Mouse (Mus musculus) forebrain, embryonic 12.5 days (tissue): ENCODE data around the gene Dppa4. TPM values are rescaled to one million over a fixed set of nuclear protein-coding genes. Genes with fewer than 3 reads are reported as not detected.

ENCODE experiments used
- ATAC-seq: fragments of 200-750 bp; cut with Nextera tagmentation; 2 replicates; pipeline ENCODE4 v1.8.0; 2017; ENCODE audit warnings: moderate TSS enrichment; ENCODE audit not compliant: low FRiP score
- H3K27ac ChIP-seq: fragments of 300-500 bp; sonication (generic); 2 replicates; pipeline ENCODE4 v1.5.1; 2016; ENCODE audit warnings: mild to moderate bottlenecking
- H3K27me3 ChIP-seq: fragments of 300-500 bp; sonication (generic); 2 replicates; pipeline ENCODE4 v1.6.1; 2016; ENCODE audit warnings: mild to moderate bottlenecking
- H3K36me3 ChIP-seq: fragments of 300-500 bp; sonication (generic); replicated peaks from 2 replicates; pipeline ENCODE4 v1.6.1; 2016; ENCODE audit warnings: mild to moderate bottlenecking
- H3K4me1 ChIP-seq: fragments of 300-500 bp; sonication (generic); 2 replicates; pipeline ENCODE4 v1.6.1; 2016
- H3K4me2 ChIP-seq: fragments of 300-500 bp; sonication (generic); 2 replicates; pipeline ENCODE4 v1.6.1; 2016; ENCODE audit warnings: mild to moderate bottlenecking, moderate library complexity
- H3K4me3 ChIP-seq: fragments of 300-500 bp; sonication (generic); replicated peaks from 2 replicates; pipeline ENCODE4 v1.5.1; 2016; ENCODE audit warnings: mild to moderate bottlenecking
- H3K9ac ChIP-seq: fragments of 300-500 bp; sonication (generic); 2 replicates; pipeline ENCODE4 v1.6.1; 2016; ENCODE audit warnings: mild to moderate bottlenecking
- H3K9me3 ChIP-seq: fragments of 300-500 bp; sonication (generic); 2 replicates; pipeline ENCODE4 v1.6.1; 2016
- WGBS: fragments of 180-500 bp; shearing (Covaris S2); methylation state at CpG from one replicate; pipeline ENCODE4 v1.1.7; 2016; 5-methylcytosine and 5-hydroxymethylcytosine counted together
- polyA plus RNA-seq: library from polyadenylated mRNA; unstranded; fragments of >200 nt; fragmentation: Nextera tagmentation; extraction: Ambion mirVana; gene quantifications from 2 replicates; pipeline ENCODE4 v1.2.1, GENCODE M21; 2016

Gene Dppa4
- polyA plus RNA-seq, result not detected in 2 replicates

DNA sequence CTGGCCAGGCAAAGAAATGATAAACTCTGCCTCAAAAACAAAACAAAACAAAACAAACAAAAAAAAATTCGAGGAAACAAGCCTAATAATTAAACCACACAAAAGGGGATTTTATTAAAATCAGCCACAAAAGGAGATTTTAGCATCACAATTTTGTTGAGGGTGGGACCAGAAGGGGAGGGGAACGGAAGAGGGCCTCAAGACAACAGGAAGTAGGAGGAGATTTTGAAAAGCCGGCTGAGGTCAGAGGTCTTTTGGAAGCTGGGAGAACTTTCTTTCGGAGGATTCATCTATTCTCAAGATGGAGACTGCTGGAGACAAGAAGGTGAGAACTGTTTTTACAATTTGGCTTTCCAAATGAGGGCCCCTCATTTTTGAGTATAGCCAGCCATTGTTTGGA, at the start of gene Dppa4:
Gene Dppa4 (plus strand): TSS at position 217 of the 400 bp plus-strand sequence.
- 85% methylated on average over 4 of the region's 4 CpGs for WGBS
- no peak for ATAC-seq
- Histone ChIP-seq H3K4me2 (no peak within 1 kb of the TSS), H3K9me3 (no peaks in the 10 kb centered on the region), H3K9ac (no peak within 1 kb of the TSS), H3K4me3 (no peak within 1 kb of the TSS), H3K4me1 (no peaks in the 10 kb centered on the region), H3K36me3 (no peaks in the 10 kb centered on the region), H3K27me3 (no peaks in the 10 kb centered on the region), H3K27ac (no peak within 1 kb of the TSS)

DNA sequence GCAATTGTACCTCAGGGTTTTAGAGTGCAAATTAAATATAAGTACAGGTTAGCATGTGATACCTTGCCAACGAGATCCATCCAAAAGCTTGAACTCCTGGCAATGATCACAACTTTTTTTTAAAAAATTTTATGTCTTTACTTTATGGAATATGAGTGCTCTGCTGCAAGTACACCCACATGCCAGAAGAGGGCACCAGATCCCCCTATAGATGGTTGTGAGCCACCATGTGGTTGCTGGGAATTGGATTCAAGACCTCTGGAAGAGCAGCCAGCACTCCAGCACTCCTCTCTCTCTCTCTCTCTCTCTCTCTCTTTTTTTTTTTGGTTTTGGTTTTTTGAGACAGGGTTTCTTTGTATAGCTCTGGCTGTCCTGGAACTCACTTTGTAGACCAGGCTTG, 48.5 kb upstream of the Dppa4 start:
- 85% methylated on average over 1 of the region's 1 CpGs for WGBS
- no peaks in the 10 kb centered on the region for H3K4me1 ChIP-seq
- no peak overlapping the region for H3K4me2 ChIP-seq
- H3K36me3 ChIP-seq, result no peaks in the 10 kb centered on the region
- ATAC-seq, result no peak
- no peaks in the 10 kb centered on the region for H3K27me3 ChIP-seq
- H3K27ac ChIP-seq, result no peak overlapping the region
- H3K4me3 ChIP-seq, result no peak overlapping the region
- no peaks in the 10 kb centered on the region for H3K9me3 ChIP-seq
- H3K9ac ChIP-seq, result no peak overlapping the region

DNA sequence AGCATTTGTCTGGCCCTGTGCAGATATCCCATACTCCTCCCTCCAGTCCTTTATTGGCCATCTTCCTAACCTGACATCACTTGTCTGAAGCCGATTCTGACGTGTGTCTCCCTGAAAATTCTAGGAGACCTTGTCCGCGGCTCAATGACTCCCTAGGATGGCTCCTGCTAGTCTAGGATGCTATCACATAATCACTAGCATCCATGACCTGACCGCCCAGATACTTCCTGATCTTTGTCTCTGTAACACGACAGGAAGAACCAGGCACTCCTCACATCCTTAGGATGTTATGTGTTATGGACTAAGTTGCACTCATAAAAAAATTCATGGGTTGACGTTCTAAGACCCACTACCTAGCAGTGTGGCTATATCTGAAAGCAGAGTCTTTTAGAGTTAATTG, 45.9 kb upstream of the Dppa4 start:
- 90% methylated on average over 7 of the region's 7 CpGs for WGBS
- Histone ChIP-seq H3K4me2 (no peak overlapping the region), H3K9ac (no peak overlapping the region), H3K27me3 (no peaks in the 10 kb centered on the region), H3K9me3 (no peaks in the 10 kb centered on the region), H3K4me1 (no peaks in the 10 kb centered on the region), H3K4me3 (no peak overlapping the region), H3K27ac (no peak overlapping the region), H3K36me3 (no peaks in the 10 kb centered on the region)
- no peak for ATAC-seq

DNA sequence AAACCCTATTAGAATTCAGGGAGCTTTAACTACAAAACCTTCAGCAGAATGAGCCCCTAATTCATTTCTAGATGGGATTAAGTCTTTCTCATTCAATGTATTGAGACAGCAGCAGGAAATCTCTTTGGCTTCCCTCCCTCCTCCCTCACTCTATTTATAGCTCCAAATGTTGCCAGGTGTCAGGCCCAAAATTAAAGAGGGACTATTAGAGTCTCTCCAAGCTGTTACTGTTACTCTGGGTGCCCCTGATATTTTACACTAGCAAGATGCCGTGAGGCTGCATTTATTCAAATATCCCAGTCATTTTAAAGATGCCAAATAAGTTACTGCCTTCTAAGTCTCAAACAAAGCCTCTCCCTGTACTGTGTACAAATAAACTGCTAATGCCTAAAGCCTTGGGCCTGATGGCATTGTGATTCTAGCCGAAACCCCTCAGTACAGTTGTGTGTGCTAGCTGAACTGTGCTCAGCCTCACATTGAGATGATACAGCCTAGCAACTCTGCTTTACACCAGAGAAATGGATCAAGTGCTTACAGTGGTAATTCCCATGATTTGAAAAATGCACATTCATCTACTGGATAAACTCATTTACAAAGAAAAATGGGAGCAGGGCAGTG, 36.4 kb upstream of the Dppa4 start:
- no peak for ATAC-seq
- H3K27ac ChIP-seq, result no peak overlapping the region
- H3K9me3 ChIP-seq, result no peaks in the 10 kb centered on the region
- 62% methylated on average over 2 of the region's 2 CpGs for WGBS
- H3K36me3 ChIP-seq, result no peaks in the 10 kb centered on the region
- no peaks in the 10 kb centered on the region for H3K27me3 ChIP-seq
- no peak overlapping the region for H3K9ac ChIP-seq
- H3K4me2 ChIP-seq, result no peak overlapping the region
- no peak overlapping the region for H3K4me3 ChIP-seq
- peaks cover 4% of the 10 kb centered on the region; the same call in 1 of the 2 replicates for H3K4me1 ChIP-seq

DNA sequence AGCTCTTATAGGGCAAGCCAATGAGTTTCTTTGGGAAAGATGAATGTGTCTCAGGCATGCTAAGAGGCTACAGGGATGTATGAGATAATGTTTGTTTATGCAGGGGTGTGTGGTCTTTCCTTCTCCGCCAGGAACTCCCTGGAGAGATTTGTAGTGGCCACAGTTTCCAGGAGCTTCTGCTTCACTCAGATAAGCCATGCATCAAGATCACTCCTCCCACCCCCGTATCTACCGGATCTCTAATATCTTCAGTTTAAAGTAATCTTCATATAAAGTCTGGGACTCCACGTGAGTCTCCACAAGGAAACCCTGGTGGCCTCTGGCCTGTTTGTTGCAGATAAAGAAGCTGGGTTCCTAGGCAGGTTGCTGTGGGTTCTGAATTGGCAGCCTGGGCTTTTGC, 30.7 kb upstream of the Dppa4 start:
- no peak for ATAC-seq
- no peak overlapping the region for H3K9ac ChIP-seq
- no peak overlapping the region for H3K27ac ChIP-seq
- H3K4me2 ChIP-seq, result no peak overlapping the region
- WGBS, result 79% methylated on average over 4 of the region's 4 CpGs
- no peaks in the 10 kb centered on the region for H3K27me3 ChIP-seq
- H3K4me3 ChIP-seq, result no peak overlapping the region
- no peaks in the 10 kb centered on the region for H3K4me1 ChIP-seq
- H3K9me3 ChIP-seq, result no peaks in the 10 kb centered on the region
- H3K36me3 ChIP-seq, result no peaks in the 10 kb centered on the region

DNA sequence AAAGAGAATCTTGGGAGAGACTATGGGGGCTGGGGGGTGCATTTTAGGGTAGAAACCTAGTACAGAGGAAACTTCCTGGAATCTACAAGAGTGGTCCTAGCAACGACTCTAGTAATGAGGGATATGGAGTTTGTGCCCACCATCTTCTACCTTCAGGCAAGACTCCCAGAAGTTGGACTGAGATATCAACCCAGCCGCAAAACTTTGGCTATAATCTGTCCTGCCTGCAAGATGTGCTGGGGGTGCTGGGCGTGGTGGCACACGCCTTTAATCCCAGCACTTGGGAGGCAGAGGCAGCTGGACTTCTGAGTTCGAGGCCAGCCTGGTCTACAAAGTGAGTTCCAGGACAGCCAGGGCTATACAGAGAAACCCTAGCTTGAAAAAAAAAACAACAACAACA, 28.9 kb upstream of the Dppa4 start:
- H3K9ac ChIP-seq, result no peak overlapping the region
- no peaks in the 10 kb centered on the region for H3K27me3 ChIP-seq
- H3K9me3 ChIP-seq, result no peaks in the 10 kb centered on the region
- H3K36me3 ChIP-seq, result no peaks in the 10 kb centered on the region
- H3K4me2 ChIP-seq, result no peak overlapping the region
- no peak overlapping the region for H3K27ac ChIP-seq
- 94% methylated on average over 5 of the region's 5 CpGs for WGBS
- no peak for ATAC-seq
- H3K4me3 ChIP-seq, result no peak overlapping the region
- H3K4me1 ChIP-seq, result no peaks in the 10 kb centered on the region

DNA sequence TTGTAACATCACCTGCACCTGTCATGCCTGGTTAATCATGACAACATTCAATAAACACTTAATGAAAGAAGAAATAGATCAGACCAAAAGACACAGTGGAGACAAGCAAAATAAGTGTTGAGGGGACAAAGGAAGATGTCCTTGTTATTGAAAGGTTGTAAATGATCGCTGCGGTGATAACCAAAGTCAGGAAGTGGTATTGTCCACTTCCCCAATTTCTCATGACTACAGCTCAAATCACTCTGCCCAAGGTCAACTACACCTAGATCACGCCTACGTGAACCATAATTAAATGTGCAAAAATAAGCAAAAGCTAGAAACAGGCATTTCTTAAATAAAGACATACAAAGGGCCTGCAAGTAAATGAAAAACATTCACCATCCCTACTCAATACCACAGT, 24.0 kb upstream of the Dppa4 start:
- Histone ChIP-seq H3K4me1 (no peaks in the 10 kb centered on the region), H3K9ac (no peak overlapping the region), H3K27me3 (no peaks in the 10 kb centered on the region), H3K4me2 (no peak overlapping the region), H3K4me3 (no peak overlapping the region), H3K9me3 (no peaks in the 10 kb centered on the region), H3K36me3 (no peaks in the 10 kb centered on the region), H3K27ac (no peak overlapping the region)
- no peak for ATAC-seq
- 96% methylated on average over 4 of the region's 4 CpGs for WGBS

DNA sequence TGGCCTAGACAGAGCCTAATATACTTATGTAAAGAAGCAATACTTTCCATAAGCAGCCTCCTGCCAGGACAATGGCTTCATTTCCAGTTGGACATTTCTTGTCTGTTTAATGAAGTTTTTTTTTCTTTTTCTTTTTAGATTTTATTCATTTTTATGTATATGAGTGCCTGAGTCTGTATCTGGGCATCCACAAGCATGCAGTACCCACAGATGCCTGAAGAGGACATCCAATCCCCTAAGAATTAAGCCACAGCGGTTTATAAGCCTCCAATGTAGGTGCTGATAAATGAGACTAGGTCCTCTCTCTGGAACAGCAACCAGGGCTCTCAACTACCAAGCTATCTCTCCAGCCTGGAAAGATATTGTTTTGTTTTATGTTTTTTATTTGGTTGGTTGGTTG, 20.6 kb upstream of the Dppa4 start:
- no peaks in the 10 kb centered on the region for H3K27me3 ChIP-seq
- no peaks in the 10 kb centered on the region for H3K9me3 ChIP-seq
- H3K9ac ChIP-seq, result no peak overlapping the region
- no peak overlapping the region for H3K27ac ChIP-seq
- no peaks in the 10 kb centered on the region for H3K36me3 ChIP-seq
- H3K4me3 ChIP-seq, result no peak overlapping the region
- no peaks in the 10 kb centered on the region for H3K4me1 ChIP-seq
- 79% methylated on average over 1 of the region's 1 CpGs for WGBS
- H3K4me2 ChIP-seq, result no peak overlapping the region
- no peak for ATAC-seq

DNA sequence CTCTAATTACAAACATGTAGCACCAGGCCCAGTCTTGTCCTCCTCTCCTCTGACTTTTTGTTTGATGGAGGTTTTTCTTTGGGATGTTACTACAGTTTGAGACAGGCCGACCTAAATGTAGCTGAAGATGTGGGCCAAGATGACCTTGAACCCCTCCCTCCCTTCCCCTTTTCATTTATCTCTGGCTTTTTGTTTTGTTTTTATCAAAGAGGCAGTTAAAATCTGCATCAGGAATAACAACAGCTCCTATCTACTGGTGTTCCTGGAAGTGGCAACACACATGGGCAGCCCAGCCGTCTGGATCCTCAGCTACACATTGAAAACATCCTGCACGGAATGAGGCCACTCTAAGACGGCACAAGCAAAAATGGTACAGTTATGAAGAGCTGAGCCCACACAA, 17.7 kb upstream of the Dppa4 start:
- Histone ChIP-seq H3K4me2 (no peak overlapping the region), H3K4me1 (no peaks in the 10 kb centered on the region), H3K36me3 (no peaks in the 10 kb centered on the region), H3K4me3 (no peak overlapping the region), H3K27ac (no peak overlapping the region), H3K27me3 (no peaks in the 10 kb centered on the region), H3K9me3 (no peaks in the 10 kb centered on the region), H3K9ac (no peak overlapping the region)
- no peak for ATAC-seq
- WGBS, result 92% methylated on average over 4 of the region's 4 CpGs

DNA sequence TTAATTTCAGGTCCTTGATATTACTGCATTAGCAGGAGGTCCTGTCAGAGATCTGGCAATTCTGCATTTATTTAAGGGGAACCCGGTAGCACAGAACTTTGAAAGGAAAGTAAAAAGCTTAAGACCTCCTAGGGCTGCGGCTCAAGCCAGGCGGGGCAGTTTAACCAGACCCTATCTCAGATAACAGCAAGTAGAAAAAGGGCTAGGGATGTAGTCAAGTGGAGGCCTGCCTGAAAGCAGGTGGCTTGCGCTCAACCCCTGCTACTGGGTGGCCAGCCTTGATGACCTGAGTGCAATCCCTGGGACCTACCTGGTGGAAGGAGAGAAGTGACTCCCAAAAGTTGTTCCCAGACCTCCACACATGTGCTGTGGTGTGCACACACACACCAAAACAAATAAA, 6.6 kb upstream of the Dppa4 start:
- Histone ChIP-seq H3K27ac (no peak overlapping the region), H3K4me1 (no peaks in the 10 kb centered on the region), H3K4me3 (no peak overlapping the region), H3K4me2 (no peak overlapping the region), H3K36me3 (no peaks in the 10 kb centered on the region), H3K27me3 (no peaks in the 10 kb centered on the region), H3K9ac (no peak overlapping the region), H3K9me3 (no peaks in the 10 kb centered on the region)
- no peak for ATAC-seq
- WGBS, result 73% methylated on average over 4 of the region's 4 CpGs

DNA sequence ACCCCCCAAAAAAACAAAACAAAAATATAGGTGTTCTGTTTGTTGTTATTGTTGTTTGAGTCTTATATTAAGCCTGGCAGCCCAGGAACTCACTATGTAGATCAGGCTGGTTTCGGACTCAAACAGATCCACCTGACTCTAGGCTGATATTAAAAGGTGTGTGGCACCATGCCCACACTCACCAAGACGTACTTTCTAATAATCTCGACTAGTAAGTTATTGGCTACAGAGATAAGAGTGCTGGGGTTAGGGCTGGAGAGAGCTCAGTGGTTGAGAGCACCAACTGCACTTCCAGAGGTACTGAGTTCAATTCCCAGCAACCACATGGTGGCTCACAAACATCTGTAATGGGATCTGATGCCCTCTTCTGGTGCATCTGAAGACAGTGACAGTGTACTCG, 2.6 kb upstream of the Dppa4 start:
- Histone ChIP-seq H3K9ac (no peak overlapping the region), H3K4me2 (no peak overlapping the region), H3K36me3 (no peaks in the 10 kb centered on the region), H3K4me1 (no peaks in the 10 kb centered on the region), H3K9me3 (no peaks in the 10 kb centered on the region), H3K4me3 (no peak overlapping the region), H3K27ac (no peak overlapping the region), H3K27me3 (no peaks in the 10 kb centered on the region)
- no peak for ATAC-seq
- 88% methylated on average over 4 of the region's 4 CpGs for WGBS

DNA sequence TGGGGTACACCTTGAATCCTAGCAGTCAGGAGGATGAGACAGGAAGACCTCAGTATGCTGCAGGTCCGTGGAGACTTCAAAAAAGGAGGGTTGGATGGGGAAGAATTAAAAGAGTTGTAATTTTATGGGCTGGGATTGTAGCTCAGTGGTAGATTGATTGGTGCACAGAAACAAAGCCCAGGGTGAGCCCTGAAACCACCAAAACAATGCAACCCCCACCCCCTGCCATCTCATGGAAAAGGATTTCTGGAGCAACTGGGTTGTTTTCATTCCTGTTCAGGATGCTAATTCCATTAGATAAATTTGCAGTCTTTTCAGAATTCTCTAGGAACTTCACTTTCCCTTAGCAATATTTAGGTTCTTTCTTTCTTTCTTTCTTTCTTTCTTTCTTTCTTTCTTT, 732 bp upstream of the Dppa4 start:
- Histone ChIP-seq H3K27ac (no peak overlapping the region), H3K36me3 (no peaks in the 10 kb centered on the region), H3K9me3 (no peaks in the 10 kb centered on the region), H3K4me3 (no peak overlapping the region), H3K4me1 (no peaks in the 10 kb centered on the region), H3K27me3 (no peaks in the 10 kb centered on the region), H3K4me2 (no peak overlapping the region), H3K9ac (no peak overlapping the region)
- WGBS, result 73% methylated on average over 1 of the region's 1 CpGs
- no peak for ATAC-seq

DNA sequence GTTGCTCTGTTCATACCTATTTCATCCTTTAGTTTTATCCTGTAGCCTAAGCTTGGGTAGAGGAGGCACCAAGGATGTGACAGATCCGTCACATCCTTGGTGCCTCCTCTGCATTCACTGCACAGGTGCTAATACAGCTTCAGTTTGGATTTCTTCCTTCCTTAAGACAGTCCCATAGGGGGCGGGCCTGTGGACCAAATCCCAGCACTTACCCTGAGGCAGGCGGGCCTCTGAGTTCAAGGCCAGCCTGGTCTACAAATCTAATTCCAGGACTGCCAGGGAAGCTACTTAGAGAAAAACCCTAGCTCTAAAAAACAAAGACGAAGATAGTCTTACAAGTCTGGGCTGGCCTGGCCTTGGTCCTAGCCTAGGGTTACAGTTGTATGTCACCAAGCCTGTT, 2.0 kb downstream of the Dppa4 start:
- H3K4me1 ChIP-seq, result no peaks in the 10 kb centered on the region
- H3K27ac ChIP-seq, result no peak overlapping the region
- H3K4me3 ChIP-seq, result no peak overlapping the region
- no peaks in the 10 kb centered on the region for H3K27me3 ChIP-seq
- no peaks in the 10 kb centered on the region for H3K36me3 ChIP-seq
- ATAC-seq, result no peak
- no peak overlapping the region for H3K9ac ChIP-seq
- WGBS, result 89% methylated on average over 4 of the region's 4 CpGs
- no peak overlapping the region for H3K4me2 ChIP-seq
- no peaks in the 10 kb centered on the region for H3K9me3 ChIP-seq
